Mouse (Mus musculus): ENCODE data around the gene Gpr84.

GRCm38 (mm10) chr15:103259162-103259561 lies 51.2 kb downstream of the Gpr84 start:
- TF ChIP-seq TAL1 (IDR thresholded peaks at IDR 0.05; ENCODE audit: low read length) (no peak), GATA1 (IDR thresholded peaks at IDR 0.05; ENCODE audit: low read length) (no peak)

Measured in erythroblast, embryonic 14.5 days (primary cell).